Mouse (Mus musculus) C2C12 (cell line): ENCODE measurements around the gene Rnf114. TPM values are rescaled to one million over a fixed set of nuclear protein-coding genes. Genes with fewer than 3 reads are reported as not detected.

Experiments used
- H3K27me3 ChIP-seq: one replicate; pipeline ENCODE4 v1.6.1; 2011; ENCODE audit not compliant: control insufficient read depth, insufficient read depth, insufficient read length
- H3K36me3 ChIP-seq: one replicate; pipeline ENCODE4 v1.6.1; 2011; ENCODE audit not compliant: control insufficient read depth, insufficient read depth
- H3K4me3 ChIP-seq: one replicate; pipeline ENCODE4 v1.5.1; 2011; ENCODE audit warnings: mild to moderate bottlenecking, control low read depth; ENCODE audit not compliant: poor library complexity, insufficient read depth, severe bottlenecking
- H3K79me2 ChIP-seq: one replicate; pipeline ENCODE4 v1.6.1; 2011; ENCODE audit not compliant: control insufficient read depth, insufficient read depth
- H3K79me3 ChIP-seq: one replicate; pipeline ENCODE4 v1.6.1; 2011; ENCODE audit warnings: low read depth, control low read depth
- H3ac ChIP-seq: one replicate; pipeline ENCODE3; 2011; ENCODE audit warnings: low read depth; ENCODE audit not compliant: control insufficient read depth, insufficient read length
- CEBPB ChIP-seq: IDR thresholded peaks from one replicate; pipeline ENCODE4 v1.6.1; 2011; ENCODE audit warnings: low read depth, mild to moderate bottlenecking, control low read depth, moderate library complexity
- CTCF ChIP-seq: IDR thresholded peaks from one replicate; pipeline ENCODE4 v1.5.1; 2011; ENCODE audit not compliant: control insufficient read depth, insufficient read depth, insufficient read length
- FOSL1 ChIP-seq: IDR thresholded peaks from one replicate; pipeline ENCODE4 v1.8.0; 2011; ENCODE audit warnings: mild to moderate bottlenecking, low read length; ENCODE audit not compliant: poor library complexity, insufficient read depth, severe bottlenecking
- MAX ChIP-seq: IDR thresholded peaks from one replicate; pipeline ENCODE4 v1.6.1; 2011; ENCODE audit warnings: mild to moderate bottlenecking, control low read depth
- MYOD1 ChIP-seq: IDR thresholded peaks from one replicate; pipeline ENCODE4 v1.6.1; 2011; ENCODE audit warnings: low read depth; ENCODE audit not compliant: control insufficient read depth, insufficient read length
- MYOG ChIP-seq: IDR thresholded peaks from one replicate; pipeline ENCODE4 v1.6.1; 2011; ENCODE audit not compliant: control insufficient read depth, insufficient read length; ENCODE audit errors: extremely low read depth
- USF1 ChIP-seq: IDR thresholded peaks from one replicate; pipeline ENCODE4 v1.6.1; 2011; ENCODE audit warnings: low read depth, mild to moderate bottlenecking, control low read depth, moderate library complexity
- polyA plus RNA-seq: library from polyadenylated mRNA; unstranded; fragments of >200 nt; fragmentation: generic; extraction: Trizol; gene quantifications from one replicate; pipeline ENCODE4 v1.2.1, GENCODE M21; 2012; ENCODE audit warnings: missing spikeins

The Rnf114 gene
- polyA plus RNA-seq, 1 experiment, result 35.4 TPM

- peak overlapping the region; percentile 89 for H3K4me3 ChIP-seq
- peak overlapping the region; percentile 93 for H3ac ChIP-seq
- H3K79me3 ChIP-seq, result peaks cover 45% of the 10 kb centered on the region
- TF ChIP-seq FOSL1, result no peak
- no peak for TF ChIP-seq MYOG
- no peak for TF ChIP-seq MAX
- TF ChIP-seq CEBPB, result no peak
- no peak for TF ChIP-seq CTCF
- no peak for TF ChIP-seq MYOD1
- TF ChIP-seq USF1, result no peak
- H3K79me2 ChIP-seq, result peaks cover 55% of the 10 kb centered on the region
- peaks cover 30% of the 10 kb centered on the region for H3K36me3 ChIP-seq
- H3K27me3 ChIP-seq, result no peaks in the 10 kb centered on the region
Observed at GRCm38 (mm10) chr2:167503896-167504349, 11.5 kb downstream of the Rnf114 start.

DNA sequence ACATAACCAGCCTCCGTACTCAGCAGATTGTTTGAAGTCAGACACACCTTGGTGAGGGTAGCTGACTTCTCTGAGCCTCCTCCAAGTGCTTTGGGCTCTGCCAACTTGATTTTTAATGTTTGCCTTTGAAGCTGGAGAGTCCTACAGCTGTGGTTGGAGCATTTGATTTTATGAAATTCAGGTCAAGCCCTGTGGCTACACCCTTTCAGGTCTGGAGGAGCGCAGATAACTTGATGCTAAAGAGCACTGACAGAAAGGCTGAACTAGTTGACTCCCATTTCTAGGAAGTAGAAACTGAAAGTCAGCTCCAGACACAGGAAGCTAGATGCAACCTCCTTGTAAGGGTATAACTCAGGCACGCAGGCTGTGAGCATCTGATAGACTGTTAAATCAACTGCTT lies 12.7 kb downstream of the Rnf114 start:
- peaks cover 42% of the 10 kb centered on the region for H3K36me3 ChIP-seq
- H3K27me3 ChIP-seq, result no peaks in the 10 kb centered on the region
- H3ac ChIP-seq, result no peak overlapping the region
- peaks cover 64% of the 10 kb centered on the region for H3K79me2 ChIP-seq
- H3K4me3 ChIP-seq, result no peak overlapping the region
- peaks cover 51% of the 10 kb centered on the region for H3K79me3 ChIP-seq
- no peak for TF ChIP-seq CTCF
- no peak for TF ChIP-seq MYOD1
- no peak for TF ChIP-seq MAX
- no peak for TF ChIP-seq CEBPB
- no peak for TF ChIP-seq FOSL1
- TF ChIP-seq MYOG, result no peak
- no peak for TF ChIP-seq USF1

DNA sequence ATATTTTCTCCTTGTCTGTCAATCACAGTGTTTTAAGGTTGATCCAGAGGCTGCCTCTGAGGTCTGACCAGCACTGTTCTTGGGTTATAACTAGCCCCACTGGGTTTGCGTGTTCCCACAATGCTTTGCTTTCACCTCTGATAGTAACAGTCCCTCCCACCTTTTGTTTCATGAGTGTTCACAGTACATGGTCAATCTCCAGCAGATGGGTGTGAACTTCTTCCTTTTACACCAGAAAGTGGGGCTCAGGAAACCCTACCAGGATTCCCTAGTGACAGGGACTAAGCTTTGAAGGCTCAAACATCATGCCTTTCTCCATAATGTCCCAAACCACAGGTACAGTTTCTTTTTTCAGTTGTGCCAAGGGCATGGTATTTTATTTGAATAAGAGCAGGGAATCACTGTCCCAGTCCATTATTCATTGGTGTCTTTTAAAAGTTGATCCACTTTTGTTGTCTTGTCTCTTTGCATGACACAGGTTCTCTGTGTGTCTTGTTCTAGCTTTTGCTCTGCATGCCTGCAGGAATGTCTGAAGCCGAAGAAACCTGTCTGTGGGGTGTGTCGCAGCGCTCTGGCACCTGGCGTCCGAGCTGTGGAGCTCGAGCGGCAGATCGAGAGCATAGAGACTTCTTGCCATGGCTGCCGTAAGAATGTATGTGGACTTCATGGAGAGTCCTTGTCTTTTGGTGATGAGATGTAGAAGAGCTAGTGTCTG lies 14.3 kb downstream of the Rnf114 start:
- Histone ChIP-seq H3K36me3 (peaks cover 58% of the 10 kb centered on the region), H3ac (no peak overlapping the region), H3K4me3 (no peak overlapping the region), H3K79me2 (peaks cover 74% of the 10 kb centered on the region), H3K27me3 (no peaks in the 10 kb centered on the region), H3K79me3 (peaks cover 53% of the 10 kb centered on the region)
- TF ChIP-seq CEBPB (no peak), CTCF (no peak), FOSL1 (no peak), MYOD1 (no peak), MAX (no peak), MYOG (no peak), USF1 (no peak)

DNA sequence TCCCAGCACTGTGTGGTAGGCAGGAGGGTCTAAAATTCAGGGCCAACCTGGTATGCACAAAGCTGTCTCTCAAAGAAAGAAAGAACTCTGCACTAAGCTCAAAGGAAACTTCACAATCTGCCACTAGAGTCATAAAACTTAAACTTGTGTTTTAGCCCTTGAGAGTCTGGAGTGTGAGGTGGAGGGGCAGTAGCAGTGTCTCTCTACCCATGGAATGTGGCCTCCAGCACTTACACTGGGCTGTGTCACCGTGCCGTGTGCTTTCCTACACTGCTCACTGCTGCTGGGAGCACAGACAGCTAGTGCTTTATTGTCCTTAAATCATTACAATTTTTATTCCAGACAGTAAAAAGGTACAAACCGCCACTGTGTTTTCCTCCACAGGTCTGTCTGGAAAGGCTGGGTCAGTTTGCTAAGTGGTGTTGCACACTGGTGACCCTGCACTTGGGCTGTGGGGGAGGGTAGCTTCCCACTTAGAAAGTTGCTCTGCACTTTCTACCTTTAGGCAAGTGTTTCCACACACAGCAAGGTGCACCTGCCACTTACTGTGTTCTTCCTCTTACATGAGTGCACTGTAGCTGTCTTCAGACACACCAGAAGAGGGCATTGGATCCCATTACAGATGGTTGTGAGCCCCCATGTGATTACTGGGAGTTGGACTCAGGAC lies 15.4 kb downstream of the Rnf114 start:
- H3ac ChIP-seq, result no peak overlapping the region
- peaks cover 76% of the 10 kb centered on the region for H3K79me2 ChIP-seq
- H3K27me3 ChIP-seq, result no peaks in the 10 kb centered on the region
- no peak overlapping the region for H3K4me3 ChIP-seq
- peaks cover 53% of the 10 kb centered on the region for H3K79me3 ChIP-seq
- no peak for TF ChIP-seq USF1
- TF ChIP-seq MAX, result no peak
- no peak for TF ChIP-seq MYOG
- no peak for TF ChIP-seq CEBPB
- TF ChIP-seq CTCF, result no peak
- TF ChIP-seq MYOD1, result no peak
- no peak for TF ChIP-seq FOSL1
- peaks cover 70% of the 10 kb centered on the region for H3K36me3 ChIP-seq

GRCm38 (mm10) chr2:167508569-167508968 lies 16.1 kb downstream of the Rnf114 start:
- H3K4me3 ChIP-seq, result no peak overlapping the region
- no peak for TF ChIP-seq MYOD1
- TF ChIP-seq CEBPB, result no peak
- no peak for TF ChIP-seq MAX
- TF ChIP-seq USF1, result no peak
- TF ChIP-seq MYOG, result no peak
- no peak for TF ChIP-seq CTCF
- no peak for TF ChIP-seq FOSL1
- H3K79me3 ChIP-seq, result peaks cover 53% of the 10 kb centered on the region
- H3K36me3 ChIP-seq, result peaks cover 77% of the 10 kb centered on the region
- no peak overlapping the region for H3ac ChIP-seq
- H3K79me2 ChIP-seq, result peaks cover 76% of the 10 kb centered on the region
- H3K27me3 ChIP-seq, result no peaks in the 10 kb centered on the region
